Mouse (Mus musculus): ENCODE measurements around the gene Gng12.

DNA sequence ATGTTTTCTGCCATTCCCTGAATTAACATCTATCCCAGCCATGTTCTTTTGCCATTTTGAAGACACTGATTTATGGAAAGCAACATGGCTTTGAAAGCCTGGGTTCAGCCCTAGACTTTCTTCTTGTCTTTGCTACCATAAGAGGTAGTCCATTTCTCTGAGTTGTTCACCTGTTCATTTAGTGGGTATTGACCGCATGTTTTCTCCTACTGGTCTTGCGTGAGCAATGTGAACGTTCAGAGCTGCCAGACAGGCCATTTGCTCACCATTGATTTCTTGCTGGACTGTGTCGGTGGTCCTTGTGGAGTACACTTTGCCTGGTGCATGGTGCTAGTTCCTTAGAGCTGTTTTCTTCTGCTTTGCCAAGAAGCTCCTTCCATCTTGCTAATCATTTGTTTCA is 27.7 kb downstream of the Gng12 start:
- TF ChIP-seq CTCF (IDR thresholded peaks at IDR 0.05; ENCODE audit: borderline replicate concordance, insufficient read depth, low read length) = no peak
- TF ChIP-seq POLR2A (IDR thresholded peaks at IDR 0.05; ENCODE audit: low read depth, low read length) = no peak
